Mouse (Mus musculus) liver, postnatal 0 days (tissue): ENCODE measurements around the gene Nxpe4.

ENCODE experiments used
- CTCF ChIP-seq: sonication (generic); IDR thresholded peaks from 2 replicates; pipeline ENCODE4 v1.5.1; 2016; ENCODE audit warnings: antibody characterized with exemption, low read depth
- EP300 ChIP-seq: IDR thresholded peaks from 2 replicates; pipeline ENCODE4 v1.6.1; 2016; ENCODE audit warnings: antibody characterized with exemption, low read depth, mild to moderate bottlenecking

DNA sequence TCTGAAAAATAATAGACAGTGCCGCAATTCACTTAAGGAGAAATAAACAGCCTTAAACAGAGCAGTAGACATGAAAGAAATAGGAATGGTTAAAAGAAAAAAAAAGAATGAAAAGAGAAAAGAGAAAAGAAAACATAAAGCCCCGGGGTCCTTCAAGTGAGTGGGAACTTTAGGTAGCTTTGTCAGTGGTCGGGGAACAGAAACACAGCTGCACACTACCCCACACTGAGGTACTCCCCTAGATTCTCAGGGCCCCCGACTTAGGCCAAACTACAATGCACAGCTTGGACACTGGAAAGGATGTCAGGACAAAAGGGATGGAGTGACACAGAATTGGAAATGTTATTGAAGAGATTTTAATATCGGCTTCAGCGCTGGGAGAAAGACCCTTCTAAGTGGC is 200.9 kb downstream of the Nxpe4 start:
- TF ChIP-seq CTCF (no peak), EP300 (no peak)
